Mouse (Mus musculus) ES-E14 (cell line): ENCODE measurements around the gene Alcam.

Experiments used
- CHD2 ChIP-seq: IDR thresholded peaks from 2 replicates; pipeline ENCODE4 v1.6.1; 2014; ENCODE audit warnings: mild to moderate bottlenecking, low read depth, low read length, inconsistent platforms
- HCFC1 ChIP-seq: IDR thresholded peaks from 2 replicates; pipeline ENCODE4 v1.6.1; 2012; ENCODE audit warnings: low read length, inconsistent platforms, borderline replicate concordance; ENCODE audit not compliant: insufficient read depth
- ZC3H11A ChIP-seq: IDR thresholded peaks from 2 replicates; pipeline ENCODE4 v1.6.1; 2012; ENCODE audit warnings: low read depth, mild to moderate bottlenecking, inconsistent platforms, low read length, borderline replicate concordance

- TF ChIP-seq CHD2 (no peak), ZC3H11A (no peak), HCFC1 (no peak)
Measured at GRCm38 (mm10) chr16:52417146-52417545, 36.7 kb downstream of the Alcam start.
